Mouse (Mus musculus) naive thymus-derived CD4-positive, alpha-beta T cell, adult 2 months (primary cell): ENCODE measurements around the gene Il15ra.
A peak's percentile ranks its signal among the peaks of the same experiment; 100 is the strongest.

Source experiments
- DNase-seq: peaks from one replicate; pipeline ENCODE4 v3.0.0-alpha.2; 2011; ENCODE audit warnings: low read depth

The Il15ra gene

DNA sequence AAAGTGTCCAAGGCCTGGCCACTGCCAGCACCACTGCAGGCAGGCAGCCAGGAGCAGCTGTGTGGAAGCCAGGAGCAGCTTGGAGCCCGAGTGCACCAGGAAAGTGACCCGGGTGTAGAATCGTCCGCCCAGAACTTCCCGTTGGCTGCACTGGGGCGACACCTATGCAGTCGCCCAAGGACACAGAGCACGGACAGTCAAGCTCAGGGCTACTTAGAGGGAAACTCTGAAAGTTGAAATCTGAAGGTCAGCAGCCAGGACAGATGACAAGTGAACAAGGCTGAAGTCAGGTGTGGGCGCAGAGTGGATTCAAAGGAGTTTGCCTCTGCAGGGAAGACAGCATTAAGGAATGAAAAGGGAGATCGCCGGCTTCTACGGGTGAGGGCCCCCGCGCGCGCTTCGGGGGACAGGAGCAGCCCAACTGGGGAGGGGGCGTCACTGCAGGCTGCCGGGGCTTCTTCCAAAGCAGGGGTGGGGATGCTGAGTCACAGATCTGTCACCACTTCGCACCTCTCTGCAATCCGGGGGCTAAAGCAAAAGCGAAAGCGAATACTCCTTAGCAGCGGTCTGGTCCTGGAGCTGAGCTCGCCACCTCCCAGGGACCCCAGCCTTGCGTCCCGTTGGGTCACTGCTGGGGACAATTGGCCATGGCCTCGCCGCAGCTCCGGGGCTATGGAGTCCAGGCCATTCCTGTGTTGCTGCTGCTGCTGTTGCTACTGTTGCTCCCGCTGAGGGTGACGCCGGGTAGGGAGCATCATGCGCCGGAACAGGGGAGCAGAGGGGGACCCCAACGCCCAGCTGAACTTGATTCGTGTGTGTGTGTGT is at the start of gene Il15ra:
Gene Il15ra (plus strand): TSS at position 90 of the 825 bp plus-strand sequence.
- DNase-seq, result peak; percentile 72

DNA sequence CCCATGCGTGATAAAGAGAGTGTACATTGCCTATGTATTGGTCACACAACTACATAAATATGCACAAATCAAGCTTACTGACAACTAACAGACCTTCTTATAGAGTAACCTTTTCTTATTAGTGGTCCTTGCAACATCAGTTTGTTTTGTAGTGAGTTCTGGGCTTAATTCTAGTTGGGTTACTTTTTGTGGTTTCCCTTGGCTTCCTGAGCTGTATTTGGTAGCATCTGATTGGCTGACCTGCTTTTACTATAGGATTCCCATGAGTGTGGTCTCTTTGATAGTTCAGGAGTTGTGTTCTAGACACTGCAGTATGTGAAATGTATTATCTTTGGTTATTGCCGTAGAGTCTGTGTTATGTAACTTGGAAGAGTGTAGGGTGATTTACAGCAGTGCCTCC is 47.5 kb upstream of the Il15ra start:
- peak; percentile 79 for DNase-seq

- DNase-seq, result no peak
These were observed 45.8 kb upstream of the Il15ra start for GRCm38 (mm10) chr2:11659263-11659662.

DNA sequence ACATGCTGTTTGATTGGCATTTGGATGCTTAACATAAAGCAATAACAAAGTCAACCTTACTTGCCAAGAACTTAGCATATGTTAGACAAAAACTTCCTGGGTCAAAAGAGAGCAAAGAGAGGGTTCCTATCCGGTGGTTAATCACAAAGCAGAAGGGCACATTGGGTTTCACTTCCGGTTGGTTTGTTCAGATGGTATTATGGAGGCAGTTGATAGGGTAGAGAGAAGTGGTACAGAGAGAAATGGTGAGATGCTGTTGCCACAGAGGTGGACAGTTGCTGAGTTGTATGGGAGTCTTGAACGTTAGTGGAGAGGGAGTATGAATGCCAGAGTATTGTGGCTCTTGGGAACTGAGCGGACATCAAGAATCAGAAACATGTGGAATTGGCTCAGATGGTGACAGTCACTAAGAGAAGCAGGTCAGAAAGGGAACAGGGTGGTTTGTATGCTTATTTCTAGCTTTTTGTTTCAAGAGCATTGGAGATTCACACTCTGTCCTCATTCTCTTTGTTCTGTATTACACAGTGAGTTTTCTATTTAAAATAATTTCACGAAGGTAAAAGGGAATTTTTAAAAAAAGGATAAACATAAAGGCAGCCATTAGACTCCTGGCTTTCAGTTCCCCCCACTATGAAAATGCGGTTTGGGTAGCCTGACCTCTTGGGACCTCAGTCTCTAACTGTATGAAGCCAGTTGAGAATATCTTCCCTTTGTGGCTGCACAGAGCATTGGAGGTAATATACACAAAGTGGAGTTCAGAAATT is 42.8 kb upstream of the Il15ra start:
- peak; percentile 53 for DNase-seq

DNA sequence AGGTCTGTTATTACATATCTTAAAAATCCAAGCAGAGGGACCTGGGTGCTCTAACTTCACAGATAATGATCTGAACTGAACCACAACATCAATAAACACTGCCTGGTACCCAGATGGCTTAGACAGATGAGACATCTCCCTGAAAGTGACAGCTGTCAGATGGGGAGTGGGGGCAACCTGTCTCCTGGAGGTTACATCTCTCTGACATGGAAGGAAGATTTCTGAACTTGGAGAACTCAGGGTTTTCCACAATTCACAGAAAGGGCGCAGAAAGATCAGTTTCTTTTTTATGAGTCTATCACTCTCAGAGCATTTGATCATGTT is 42.2 kb upstream of the Il15ra start:
- peak; percentile 38 for DNase-seq

GRCm38 (mm10) chr2:11663961-11664360 is 41.1 kb upstream of the Il15ra start:
- DNase-seq, result peak; percentile 90

GRCm38 (mm10) chr2:11664367-11664766 is 40.7 kb upstream of the Il15ra start:
- no peak for DNase-seq

DNA sequence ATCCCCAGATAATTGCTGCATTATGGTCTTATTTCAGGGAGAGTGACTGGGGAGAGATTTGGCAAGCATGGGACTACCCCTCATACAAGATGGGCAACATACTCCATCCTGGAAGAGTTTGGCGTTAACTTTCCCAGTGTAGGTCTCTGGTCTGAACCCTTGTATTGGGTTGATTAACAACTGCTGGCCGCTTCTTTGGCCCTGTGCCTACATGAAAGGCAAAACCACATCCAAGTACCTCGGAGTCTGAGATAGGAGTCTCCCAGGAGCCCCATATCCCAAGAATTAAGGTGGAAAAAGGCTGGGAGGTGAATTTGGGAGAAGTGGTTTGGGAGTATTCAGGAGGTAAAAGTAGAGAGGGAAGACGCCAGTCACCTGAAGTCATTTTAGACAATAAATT is 40.3 kb upstream of the Il15ra start:
- DNase-seq, result no peak

- no peak for DNase-seq
These were observed 39.8 kb upstream of the Il15ra start for GRCm38 (mm10) chr2:11665326-11665725.

- peak; percentile 84 for DNase-seq
These were observed 32.9 kb upstream of the Il15ra start for GRCm38 (mm10) chr2:11672144-11672543.

DNA sequence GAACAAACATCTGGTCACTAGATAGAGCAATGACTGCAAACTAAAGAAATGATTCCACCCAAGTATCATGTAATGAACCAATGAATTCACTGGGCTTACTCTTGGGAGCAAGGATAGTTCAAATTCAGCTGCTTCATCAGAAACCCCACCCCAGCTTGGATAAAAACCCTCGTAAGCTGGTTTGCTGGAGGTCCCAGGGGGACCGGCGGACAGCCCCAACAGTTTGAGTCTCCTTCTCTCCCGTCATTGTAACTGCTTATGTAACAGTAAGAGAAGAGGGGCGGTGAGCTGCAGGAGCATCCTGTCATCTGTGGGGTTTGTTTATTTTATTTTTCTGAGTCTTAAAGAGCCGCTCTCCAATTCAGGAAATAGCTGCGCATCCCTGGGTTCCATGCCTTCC is 25.5 kb upstream of the Il15ra start:
- DNase-seq, result no peak

GRCm38 (mm10) chr2:11682712-11683111 is 22.4 kb upstream of the Il15ra start:
- DNase-seq, result no peak

GRCm38 (mm10) chr2:11686512-11686911 is 18.6 kb upstream of the Il15ra start:
- no peak for DNase-seq

DNA sequence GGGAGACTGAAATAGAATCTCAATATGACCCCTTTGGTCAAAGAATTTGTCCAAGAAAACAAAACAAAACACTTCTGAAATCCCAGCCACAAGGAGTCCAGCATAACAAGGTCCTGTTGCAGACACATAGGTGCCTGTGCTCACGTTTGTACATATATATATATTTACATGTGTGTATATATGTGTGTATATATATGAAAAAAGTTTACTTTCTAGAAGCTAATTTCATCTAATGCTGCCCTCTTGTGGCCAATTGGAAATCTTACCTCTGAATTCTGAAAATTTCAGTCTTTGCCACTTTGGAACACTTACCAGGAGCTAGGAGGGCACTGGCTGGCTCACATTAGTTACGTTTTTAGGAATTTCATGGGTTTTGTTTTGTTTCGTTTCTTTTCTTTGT is 17.7 kb upstream of the Il15ra start:
- peak; percentile 71 for DNase-seq

DNA sequence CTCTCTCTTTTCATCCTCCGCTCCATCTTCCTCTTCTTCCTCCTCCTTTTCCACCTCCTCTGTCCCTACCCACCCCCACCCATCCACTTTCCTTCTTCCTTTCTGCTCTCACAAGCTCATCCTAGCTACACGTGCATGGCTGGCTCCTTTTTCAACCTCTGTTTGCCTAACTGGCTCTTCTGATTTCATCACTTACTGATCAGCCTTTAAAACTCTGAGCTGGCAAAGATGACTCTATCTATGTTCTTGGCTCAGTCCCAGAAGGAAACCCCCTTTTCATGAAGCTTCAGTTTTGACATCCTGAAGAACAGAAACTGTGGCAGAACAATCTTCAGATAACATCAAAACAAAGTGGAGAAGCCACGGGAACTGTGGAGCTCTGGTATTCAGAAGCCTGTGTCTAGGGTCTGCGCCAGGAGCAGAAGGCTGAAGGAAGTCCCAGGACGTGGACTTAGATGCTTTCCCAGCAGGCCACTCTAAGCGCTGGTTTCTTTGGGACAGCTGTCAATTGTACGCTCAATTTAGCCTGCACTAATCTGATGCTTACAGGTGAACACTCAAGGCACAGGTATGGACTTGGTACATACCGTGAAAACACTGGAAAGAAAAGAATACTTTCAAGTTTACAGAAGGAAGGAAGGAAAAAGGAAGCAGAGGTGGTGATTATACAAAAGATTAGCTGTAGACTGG is 14.7 kb upstream of the Il15ra start:
- no peak for DNase-seq

DNA sequence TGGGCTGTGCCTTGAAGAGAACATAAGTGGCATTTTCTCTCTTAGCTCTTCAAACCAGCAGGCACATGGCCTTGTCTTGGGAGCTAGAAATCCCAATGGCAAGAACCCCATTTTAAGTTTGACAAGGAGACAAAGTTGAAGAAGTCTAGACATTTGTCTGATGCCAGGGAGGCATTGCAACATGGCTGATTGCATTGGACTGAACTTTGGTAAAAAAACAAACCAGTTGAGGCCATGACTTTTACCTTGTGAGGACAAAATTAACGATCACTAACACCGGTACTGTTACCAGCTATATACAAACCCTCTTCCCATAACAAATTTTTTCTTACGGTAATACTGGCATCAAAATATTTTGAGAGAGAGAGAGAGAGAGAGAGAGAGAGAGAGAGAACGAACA is 11.7 kb upstream of the Il15ra start:
- no peak for DNase-seq

DNA sequence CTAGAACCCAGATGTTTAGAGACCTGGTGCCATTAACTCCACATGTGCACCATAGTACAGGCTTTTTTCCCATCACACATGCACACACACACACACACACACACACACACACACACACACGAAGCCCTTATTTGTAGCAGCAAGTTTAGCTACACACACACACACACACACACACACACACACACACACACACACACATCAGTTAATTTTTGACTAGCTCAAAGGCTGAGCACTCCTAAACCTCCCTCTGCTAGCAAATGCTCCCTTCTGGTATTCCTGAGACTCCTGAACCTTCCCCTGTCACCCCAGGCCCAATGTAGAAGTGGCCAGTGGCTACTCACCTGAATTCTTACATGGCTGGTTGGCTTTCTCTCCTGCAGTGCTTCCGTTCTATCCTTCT is 11.0 kb upstream of the Il15ra start:
- no peak for DNase-seq

DNA sequence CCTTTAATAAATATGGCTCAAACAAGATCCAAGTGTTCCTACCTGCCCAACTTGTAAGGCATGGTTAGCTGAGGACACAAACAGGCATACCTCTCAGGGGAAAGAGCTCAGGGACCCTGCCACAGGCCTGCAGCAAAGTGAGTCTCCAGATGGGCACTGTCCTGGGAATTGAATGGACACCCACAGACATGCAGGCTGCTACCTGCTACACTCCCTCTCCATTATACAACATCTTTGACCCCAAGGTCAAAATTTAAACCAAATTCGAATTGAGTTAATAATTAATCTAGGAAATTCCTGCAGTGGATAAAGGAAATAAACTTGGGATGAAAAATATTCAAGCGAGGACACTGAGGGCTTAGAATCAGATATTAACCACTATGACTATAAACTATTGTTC is 9.2 kb upstream of the Il15ra start:
- DNase-seq, result no peak

DNA sequence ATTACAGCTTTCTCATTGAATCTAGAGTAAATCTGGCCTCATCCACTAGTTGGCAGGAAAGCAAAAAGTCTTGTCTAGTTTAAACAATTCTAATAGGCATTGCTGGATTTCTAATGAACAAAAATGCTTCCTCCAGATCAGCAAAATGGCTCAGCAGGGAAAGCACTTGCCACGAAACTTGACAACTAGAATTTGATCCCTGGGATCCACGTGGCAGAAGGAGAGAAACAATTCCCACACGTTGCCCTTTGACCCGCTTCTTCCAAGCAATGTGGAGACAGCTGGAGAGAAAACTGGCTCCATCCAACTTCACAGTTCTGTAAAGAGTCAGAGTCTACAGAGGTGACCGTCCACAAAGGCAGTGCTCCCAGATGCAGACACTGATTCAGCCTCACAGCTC is 6.1 kb upstream of the Il15ra start:
- no peak for DNase-seq

GRCm38 (mm10) chr2:11699905-11700304 is 5.2 kb upstream of the Il15ra start:
- DNase-seq, result no peak

GRCm38 (mm10) chr2:11706030-11706745 is 1.1 kb downstream of the Il15ra start:
- peak; percentile 44 for DNase-seq

GRCm38 (mm10) chr2:11706746-11707065 is 1.6 kb downstream of the Il15ra start:
- peak; percentile 15 for DNase-seq
